Mouse (Mus musculus) limb, embryonic 10.5 days (tissue): ENCODE data around the gene Nos3. TPM values are rescaled to one million over a fixed set of nuclear protein-coding genes. Genes with fewer than 3 reads are reported as not detected.

Experiments
- DNase-seq: peaks from one replicate; pipeline ENCODE4 v3.0.0-alpha.2; 2017; ENCODE audit warnings: low spot score
- H3K27ac ChIP-seq: fragments of 300-500 bp; sonication (generic); 2 replicates; pipeline ENCODE4 v1.5.1; 2016; ENCODE audit warnings: mild to moderate bottlenecking
- H3K27me3 ChIP-seq: fragments of 300-500 bp; sonication (generic); 2 replicates; pipeline ENCODE4 v1.6.1; 2016; ENCODE audit warnings: low read depth, mild to moderate bottlenecking; ENCODE audit not compliant: poor library complexity, severe bottlenecking
- H3K36me3 ChIP-seq: fragments of 300-500 bp; sonication (generic); 2 replicates; pipeline ENCODE4 v1.6.1; 2016; ENCODE audit warnings: mild to moderate bottlenecking, moderate library complexity
- H3K4me1 ChIP-seq: fragments of 300-500 bp; sonication (generic); 2 replicates; pipeline ENCODE4 v1.6.1; 2016
- H3K4me3 ChIP-seq: fragments of 300-500 bp; sonication (generic); 2 replicates; pipeline ENCODE4 v1.5.1; 2016; ENCODE audit warnings: mild to moderate bottlenecking, moderate library complexity
- H3K9me3 ChIP-seq: fragments of 300-500 bp; sonication (generic); replicated peaks from 2 replicates; pipeline ENCODE4 v1.6.1; 2016; ENCODE audit warnings: mild to moderate bottlenecking
- WGBS: fragments of 180-500 bp; shearing (Covaris S2); methylation state at CpG from one replicate; pipeline ENCODE4 v1.1.7; 2016; 5-methylcytosine and 5-hydroxymethylcytosine counted together
- polyA plus RNA-seq: library from polyadenylated mRNA; unstranded; fragments of >200 nt; fragmentation: Nextera tagmentation; extraction: Ambion mirVana; gene quantifications from 2 replicates; pipeline ENCODE4 v1.2.1, GENCODE M21; 2016

The Nos3 gene
- polyA plus RNA-seq, 1 experiment from 2014 or later = 8.9 TPM

GRCm38 (mm10) chr5:24348546-24348945, 16.1 kb upstream of the Nos3 start:
- WGBS = 2% methylated on average over 30 of the region's 30 CpGs
- DNase-seq = no peak
- peaks cover 5% of the 10 kb centered on the region; the same call in 1 of the 2 replicates for H3K36me3 ChIP-seq
- H3K27ac ChIP-seq = peak overlapping the region; percentile 53
- H3K9me3 ChIP-seq = no peaks in the 10 kb centered on the region
- H3K4me1 ChIP-seq = peaks cover 85% of the 10 kb centered on the region
- peaks cover 85% of the 10 kb centered on the region for H3K27me3 ChIP-seq
- H3K4me3 ChIP-seq = peak overlapping the region; percentile 56

- Histone ChIP-seq H3K27ac (no peak overlapping the region), H3K4me3 (peak overlapping the region; percentile 72), H3K27me3 (peaks cover 88% of the 10 kb centered on the region), H3K9me3 (no peaks in the 10 kb centered on the region), H3K36me3 (peaks cover 5% of the 10 kb centered on the region; the same call in 1 of the 2 replicates), H3K4me1 (peaks cover 79% of the 10 kb centered on the region)
- DNase-seq = no peak
- 53% methylated on average over 3 of the region's 3 CpGs for WGBS
These were observed 14.5 kb upstream of the Nos3 start for GRCm38 (mm10) chr5:24350073-24350472.

- peak; percentile 46 for DNase-seq
- Histone ChIP-seq H3K4me1 (peaks cover 73% of the 10 kb centered on the region), H3K27me3 (peaks cover 83% of the 10 kb centered on the region), H3K36me3 (peaks cover under 1% of the 10 kb centered on the region; the same call in 1 of the 2 replicates), H3K4me3 (peak overlapping the region; percentile 72), H3K27ac (peak overlapping the region; percentile 85), H3K9me3 (no peaks in the 10 kb centered on the region)
- 36% methylated on average over 15 of the region's 15 CpGs for WGBS
These were observed 13.9 kb upstream of the Nos3 start for GRCm38 (mm10) chr5:24350531-24351250.

DNA sequence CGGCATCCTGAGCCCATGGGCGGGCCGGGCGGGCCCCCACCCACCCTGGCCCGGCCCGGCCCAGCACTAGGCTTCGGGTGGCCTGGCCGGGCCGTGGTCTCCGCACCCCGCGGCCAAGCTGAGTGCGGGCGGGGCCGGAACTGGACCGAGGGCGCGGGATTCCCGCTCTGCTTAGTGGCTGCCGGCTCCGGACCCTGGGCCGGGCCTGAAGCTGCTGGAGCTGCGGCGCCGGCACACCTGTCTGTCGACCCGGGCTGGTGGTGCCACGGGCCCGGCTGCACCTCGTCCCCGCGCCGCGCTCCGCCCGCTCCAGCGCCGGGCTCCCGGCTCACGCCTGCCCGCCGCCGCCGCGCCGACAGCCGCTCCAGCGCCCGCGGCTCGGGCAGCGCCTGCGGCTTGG, 13.3 kb upstream of the Nos3 start, which contains the start of gene Kcnh2:
Gene Kcnh2, minus strand, starts transcription at position 327 of the 400 bp plus-strand sequence.
- H3K27ac ChIP-seq = peak within 1 kb of the TSS; percentile 85
- no peaks in the 10 kb centered on the region for H3K36me3 ChIP-seq
- WGBS = under 1% methylated on average over 46 of the region's 53 CpGs
- H3K27me3 ChIP-seq = peaks cover 77% of the 10 kb centered on the region
- no peaks in the 10 kb centered on the region for H3K9me3 ChIP-seq
- DNase-seq = no peak
- peaks cover 73% of the 10 kb centered on the region for H3K4me1 ChIP-seq
- H3K4me3 ChIP-seq = peak within 1 kb of the TSS; percentile 72

DNA sequence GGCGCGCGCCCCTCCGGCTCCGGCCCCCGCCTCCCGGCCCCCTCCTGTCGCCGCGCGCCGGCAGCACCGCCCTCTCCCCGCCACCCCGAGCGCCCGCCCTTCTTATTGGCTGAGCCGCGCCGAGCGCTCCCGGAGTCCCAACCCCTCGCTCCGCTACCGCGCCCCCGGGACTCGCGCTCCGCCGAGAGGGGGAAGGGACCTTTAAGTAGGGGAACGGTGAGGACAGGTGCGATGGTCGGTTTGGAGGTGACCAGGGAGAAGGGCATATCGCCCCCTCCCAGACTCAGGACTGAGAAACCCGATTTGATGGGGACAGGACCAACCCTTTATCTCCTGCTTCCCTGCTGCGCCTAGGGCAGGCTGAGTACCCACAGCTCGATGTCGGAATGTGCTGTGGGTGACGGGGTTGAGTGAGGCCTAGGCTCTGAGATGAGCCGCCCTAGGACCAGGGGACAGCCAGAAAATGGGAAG, 12.9 kb upstream of the Nos3 start:
- Histone ChIP-seq H3K27me3 (peaks cover 72% of the 10 kb centered on the region), H3K9me3 (no peaks in the 10 kb centered on the region), H3K36me3 (no peaks in the 10 kb centered on the region), H3K4me3 (peak overlapping the region; percentile 72), H3K4me1 (peaks cover 73% of the 10 kb centered on the region), H3K27ac (peak overlapping the region; percentile 85)
- peak; percentile 92 for DNase-seq
- under 1% methylated on average over 41 of the region's 41 CpGs for WGBS

- Histone ChIP-seq H3K36me3 (no peaks in the 10 kb centered on the region), H3K27ac (peak overlapping the region; percentile 85), H3K4me3 (peak overlapping the region; percentile 72), H3K4me1 (peaks cover 70% of the 10 kb centered on the region), H3K9me3 (no peaks in the 10 kb centered on the region), H3K27me3 (peaks cover 66% of the 10 kb centered on the region)
- DNase-seq = peak; percentile 92
- under 1% methylated on average over 24 of the region's 24 CpGs for WGBS
These were observed 12.3 kb upstream of the Nos3 start for GRCm38 (mm10) chr5:24352251-24352859.

- H3K4me1 ChIP-seq = peaks cover 60% of the 10 kb centered on the region
- DNase-seq = no peak
- H3K27ac ChIP-seq = peak overlapping the region; percentile 85
- H3K27me3 ChIP-seq = peaks cover 56% of the 10 kb centered on the region
- no peaks in the 10 kb centered on the region for H3K36me3 ChIP-seq
- WGBS = 32% methylated on average over 4 of the region's 4 CpGs
- H3K4me3 ChIP-seq = peak overlapping the region; percentile 72
- no peaks in the 10 kb centered on the region for H3K9me3 ChIP-seq
These were observed 11.3 kb upstream of the Nos3 start for GRCm38 (mm10) chr5:24353327-24353726.

- WGBS = 66% methylated on average over 4 of the region's 4 CpGs
- H3K27ac ChIP-seq = no peak overlapping the region
- H3K9me3 ChIP-seq = no peaks in the 10 kb centered on the region
- H3K36me3 ChIP-seq = no peaks in the 10 kb centered on the region
- peaks cover 26% of the 10 kb centered on the region for H3K27me3 ChIP-seq
- no peak for DNase-seq
- no peak overlapping the region for H3K4me3 ChIP-seq
- peaks cover 36% of the 10 kb centered on the region for H3K4me1 ChIP-seq
These were observed 7.8 kb upstream of the Nos3 start for GRCm38 (mm10) chr5:24356764-24357163.

GRCm38 (mm10) chr5:24357461-24357860, 7.1 kb upstream of the Nos3 start:
- Histone ChIP-seq H3K36me3 (no peaks in the 10 kb centered on the region), H3K4me3 (no peak overlapping the region), H3K27ac (no peak overlapping the region), H3K9me3 (no peaks in the 10 kb centered on the region), H3K4me1 (peaks cover 29% of the 10 kb centered on the region), H3K27me3 (peaks cover 24% of the 10 kb centered on the region)
- DNase-seq = peak; percentile 94
- WGBS = 11% methylated on average over 7 of the region's 7 CpGs

GRCm38 (mm10) chr5:24360792-24361454, 3.7 kb upstream of the Nos3 start:
- no peak overlapping the region for H3K4me3 ChIP-seq
- DNase-seq = peak; percentile 85
- H3K4me1 ChIP-seq = peaks cover 8% of the 10 kb centered on the region; the same call in 1 of the 2 replicates
- H3K9me3 ChIP-seq = no peaks in the 10 kb centered on the region
- no peaks in the 10 kb centered on the region for H3K27me3 ChIP-seq
- 2% methylated on average over 7 of the region's 7 CpGs for WGBS
- no peak overlapping the region for H3K27ac ChIP-seq
- no peaks in the 10 kb centered on the region for H3K36me3 ChIP-seq

GRCm38 (mm10) chr5:24363467-24363866, 1.1 kb upstream of the Nos3 start:
- WGBS = 81% methylated on average over 2 of the region's 2 CpGs
- DNase-seq = no peak
- H3K9me3 ChIP-seq = no peaks in the 10 kb centered on the region
- H3K4me3 ChIP-seq = no peak overlapping the region
- H3K4me1 ChIP-seq = peaks cover 8% of the 10 kb centered on the region; the same call in 1 of the 2 replicates
- H3K27ac ChIP-seq = no peak overlapping the region
- H3K36me3 ChIP-seq = no peaks in the 10 kb centered on the region
- H3K27me3 ChIP-seq = no peaks in the 10 kb centered on the region

- no peak for DNase-seq
- no peaks in the 10 kb centered on the region for H3K27me3 ChIP-seq
- WGBS = 66% methylated on average over 3 of the region's 3 CpGs
- H3K4me1 ChIP-seq = peaks cover 8% of the 10 kb centered on the region; the same call in 1 of the 2 replicates
- no peak overlapping the region for H3K27ac ChIP-seq
- no peaks in the 10 kb centered on the region for H3K9me3 ChIP-seq
- H3K4me3 ChIP-seq = no peak overlapping the region
- H3K36me3 ChIP-seq = no peaks in the 10 kb centered on the region
These were observed 549 bp upstream of the Nos3 start for GRCm38 (mm10) chr5:24364061-24364460.
